Mouse (Mus musculus): ENCODE data around the gene Zdhhc18. TPM values are rescaled to one million over a fixed set of nuclear protein-coding genes. Genes with fewer than 3 reads are reported as not detected.

The Zdhhc18 gene
- polyA plus RNA-seq, 1 experiment from 2014 or later = 5.9 TPM

DNA sequence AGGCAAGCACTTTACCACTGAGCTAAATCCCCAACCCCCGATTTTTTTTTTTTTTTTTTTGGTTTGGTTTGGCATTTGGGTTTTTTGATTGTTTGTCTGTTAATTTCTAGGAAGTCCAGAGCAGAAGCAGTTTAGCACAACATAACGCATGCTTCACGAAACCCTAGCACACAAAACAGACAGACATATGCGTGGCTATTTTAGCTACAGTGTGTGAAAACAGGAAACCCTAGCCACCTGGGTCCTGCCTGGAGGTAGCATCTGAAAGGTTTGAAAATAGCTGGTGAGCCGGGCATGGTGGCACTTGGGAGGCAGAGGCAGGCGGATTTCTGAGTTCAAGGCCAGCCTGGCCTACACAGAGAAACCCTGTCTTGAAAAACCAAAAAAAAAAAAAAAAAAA is 53.9 kb downstream of the Zdhhc18 start:
- 82% methylated on average over 6 of the region's 6 CpGs for whole genome bisulfite sequencing
- no peak overlapping the region for H3K27ac ChIP-seq
- H3K36me3 ChIP-seq = peaks cover 19% of the 10 kb centered on the region
- no peak overlapping the region for H3K9ac ChIP-seq
- no peak overlapping the region for H3K4me2 ChIP-seq (replicated peaks)
- no peaks in the 10 kb centered on the region for H3K9me3 ChIP-seq
- no peak overlapping the region for H3K4me3 ChIP-seq
- peaks cover 13% of the 10 kb centered on the region for H3K4me1 ChIP-seq
- H3K27me3 ChIP-seq = peaks cover 31% of the 10 kb centered on the region
- ATAC-seq (ENCODE audit: low FRiP score, low read depth) = no peak

DNA sequence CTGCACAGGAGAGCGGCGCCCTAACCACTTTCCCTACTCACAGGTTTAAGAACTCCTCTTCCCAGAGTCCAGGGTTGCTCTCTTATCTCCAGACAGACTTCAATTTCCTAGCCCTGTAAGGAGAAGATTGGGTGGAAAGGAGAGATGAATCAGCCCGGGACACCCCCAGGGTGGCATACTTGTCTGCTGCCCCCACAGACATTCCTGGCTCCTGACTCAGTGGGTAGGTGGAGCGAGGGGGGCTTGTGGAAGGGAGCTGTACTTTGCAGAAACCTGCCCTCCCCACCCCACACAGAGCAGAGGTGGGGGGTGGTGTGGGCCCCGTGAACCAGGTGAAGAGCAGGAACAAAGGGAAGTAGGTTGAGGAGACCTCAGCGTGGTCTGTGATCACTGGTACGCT is 54.4 kb downstream of the Zdhhc18 start:
- H3K4me3 ChIP-seq = no peak overlapping the region

DNA sequence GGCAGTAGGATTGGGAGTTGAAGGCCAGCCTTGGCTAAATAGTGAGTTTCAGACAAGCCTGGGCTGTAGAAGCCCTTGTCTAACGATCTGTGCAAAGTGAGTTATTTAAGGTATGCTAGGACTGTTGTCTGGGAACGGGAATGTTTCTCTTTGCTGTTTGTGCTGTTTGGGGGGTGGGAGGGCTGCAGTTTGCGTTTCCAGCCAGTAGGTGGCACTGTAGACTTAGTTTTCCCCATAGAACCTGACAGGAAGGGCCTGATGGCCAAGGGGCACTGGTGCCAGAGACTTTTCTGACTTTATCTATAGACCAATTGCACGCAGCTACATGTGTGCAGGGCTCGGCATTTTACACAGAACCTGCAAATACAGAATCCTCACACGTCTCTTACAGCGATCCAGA is 57.4 kb downstream of the Zdhhc18 start:
- H3K4me1 ChIP-seq = 0 out of 2 replicates have a peak, but pooled peaks cover 2% of the 10 kb centered on the region
- H3K9ac ChIP-seq = no peak overlapping the region
- whole genome bisulfite sequencing = 31% methylated on average over 7 of the region's 7 CpGs
- no peaks in the 10 kb centered on the region for H3K9me3 ChIP-seq
- peak; percentile 66; the same call in 1 of the 2 replicates for ATAC-seq (ENCODE audit: low FRiP score, low read depth)
- H3K4me2 ChIP-seq (replicated peaks) = no peak overlapping the region
- H3K36me3 ChIP-seq = peaks cover 54% of the 10 kb centered on the region
- H3K27ac ChIP-seq = no peak overlapping the region
- no peak overlapping the region for H3K4me3 ChIP-seq
- no peaks in the 10 kb centered on the region for H3K27me3 ChIP-seq

More for the DNA sequence above, 54.4 kb downstream of the Zdhhc18 start:
- ATAC-seq (ENCODE audit: low FRiP score, low read depth) = no peak
- 67% methylated on average over 7 of the region's 7 CpGs for WGBS
- Histone ChIP-seq H3K4me2 (replicated peaks) (no peak overlapping the region), H3K36me3 (peaks cover 25% of the 10 kb centered on the region), H3K9me3 (no peaks in the 10 kb centered on the region), H3K27me3 (peaks cover 29% of the 10 kb centered on the region), H3K9ac (no peak overlapping the region), H3K4me1 (peaks cover 13% of the 10 kb centered on the region), H3K27ac (no peak overlapping the region)

DNA sequence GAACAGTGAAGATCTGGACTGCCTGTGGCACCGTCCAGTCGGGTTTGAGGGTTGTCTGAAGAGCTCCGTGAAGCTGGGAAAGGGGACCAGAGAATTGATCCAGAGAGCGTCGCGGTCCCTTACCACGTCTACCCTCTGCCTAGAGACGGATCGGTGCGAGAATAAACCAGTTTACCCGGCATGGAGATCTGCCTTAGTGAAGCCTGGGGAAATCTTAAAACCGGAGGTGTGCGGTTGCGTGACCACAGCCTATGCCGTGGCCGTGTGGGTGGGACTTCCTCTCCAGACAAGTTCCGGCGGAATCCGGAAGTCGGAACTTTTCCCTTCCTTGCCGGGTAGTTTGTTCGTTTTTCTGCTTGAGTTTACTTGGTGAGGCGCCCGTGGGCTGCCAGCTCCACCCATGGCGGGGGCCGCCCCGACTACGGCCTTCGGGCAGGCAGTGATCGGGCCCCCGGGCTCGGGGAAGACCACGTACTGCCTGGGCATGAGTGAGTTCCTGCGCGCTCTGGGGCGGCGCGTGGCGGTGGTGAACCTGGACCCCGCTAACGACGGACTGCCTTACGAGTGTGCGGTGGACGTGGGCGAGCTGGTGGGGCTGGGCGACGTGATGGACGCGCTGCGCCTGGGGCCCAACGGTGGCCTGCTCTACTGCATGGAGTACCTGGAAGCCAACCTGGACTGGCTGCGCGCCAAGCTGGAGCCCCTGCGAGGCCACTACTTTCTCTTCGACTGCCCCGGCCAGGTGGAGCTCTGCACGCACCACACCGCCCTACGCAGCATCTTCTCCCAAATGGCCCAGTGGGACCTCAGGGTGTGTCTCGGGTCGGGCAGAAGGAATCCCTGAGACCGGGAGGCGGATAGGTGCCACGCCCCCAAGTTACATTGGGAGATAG is 65.6 kb downstream of the Zdhhc18 start, which contains the start of gene Gpn2:
TSS of gene Gpn2 (plus strand) at position 304 of the 893 bp plus-strand sequence.
- H3K27me3 ChIP-seq = no peaks in the 10 kb centered on the region
- peak within 1 kb of the TSS; percentile 70; the same call in 1 of the 2 replicates for H3K27ac ChIP-seq
- peak within 1 kb of the TSS; percentile 100 for H3K4me2 ChIP-seq (replicated peaks)
- peak; percentile 89 for ATAC-seq (ENCODE audit: low FRiP score, low read depth)
- H3K36me3 ChIP-seq = peaks cover 67% of the 10 kb centered on the region
- H3K4me3 ChIP-seq = peak within 1 kb of the TSS; percentile 95
- H3K4me1 ChIP-seq = peaks cover 13% of the 10 kb centered on the region
- 2% methylated on average over 65 of the region's 65 CpGs for WGBS
- H3K9ac ChIP-seq = peak within 1 kb of the TSS; percentile 87
- H3K9me3 ChIP-seq = no peaks in the 10 kb centered on the region

DNA sequence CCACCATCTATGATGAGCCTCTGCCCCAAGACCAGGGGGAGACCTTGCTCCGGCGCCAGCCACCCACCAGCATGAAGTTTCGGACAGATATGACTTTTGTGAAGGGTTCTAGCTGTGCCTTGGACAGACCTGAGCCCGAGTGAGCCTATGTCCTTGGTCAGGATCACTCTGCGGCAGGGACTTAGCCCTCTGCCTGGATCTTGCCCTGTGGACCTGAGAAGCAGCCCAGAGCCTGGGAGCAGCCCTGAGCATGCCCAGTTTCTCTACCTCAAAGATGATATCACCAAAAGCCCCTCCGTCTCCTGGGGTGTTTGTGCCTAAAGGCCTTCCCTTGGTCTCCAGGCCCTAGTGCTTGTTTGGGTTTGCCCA is 66.3 kb downstream of the Zdhhc18 start:
- Histone ChIP-seq H3K4me1 (peaks cover 13% of the 10 kb centered on the region), H3K9ac (peak overlapping the region; percentile 87), H3K36me3 (peaks cover 67% of the 10 kb centered on the region), H3K27ac (peak overlapping the region; percentile 70; the same call in 1 of the 2 replicates), H3K27me3 (no peaks in the 10 kb centered on the region), H3K4me2 (replicated peaks) (peak overlapping the region; percentile 100), H3K4me3 (peak overlapping the region; percentile 95), H3K9me3 (no peaks in the 10 kb centered on the region)
- peak; percentile 9; the same call in 1 of the 2 replicates for ATAC-seq (ENCODE audit: low FRiP score, low read depth)
- WGBS = 64% methylated on average over 6 of the region's 6 CpGs

DNA sequence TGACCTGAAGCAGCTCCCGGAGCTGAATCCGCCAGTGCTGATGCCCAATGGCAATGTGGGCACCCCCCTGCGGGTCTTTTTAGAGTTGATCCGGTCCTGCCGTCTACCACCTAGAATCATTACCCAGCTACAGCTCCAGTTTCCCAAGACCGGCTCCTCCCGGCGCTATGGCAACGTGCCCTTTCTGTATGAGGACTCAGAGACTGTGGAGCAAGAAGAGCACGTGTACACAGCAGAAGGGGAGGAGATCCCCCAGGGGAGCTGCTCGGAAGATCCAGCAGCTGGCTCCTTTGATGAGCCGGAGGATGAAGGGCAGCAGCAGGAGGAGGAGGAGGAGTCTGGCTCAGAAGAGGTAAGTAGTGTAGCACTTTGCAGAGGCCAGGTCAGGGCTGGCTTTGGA is 72.0 kb downstream of the Zdhhc18 start:
- peaks cover 12% of the 10 kb centered on the region for H3K4me1 ChIP-seq
- H3K4me3 ChIP-seq = no peak overlapping the region
- H3K27ac ChIP-seq = no peak overlapping the region
- no peak overlapping the region for H3K4me2 ChIP-seq (replicated peaks)
- ATAC-seq (ENCODE audit: low FRiP score, low read depth) = no peak
- 76% methylated on average over 12 of the region's 12 CpGs for WGBS
- H3K9me3 ChIP-seq = no peaks in the 10 kb centered on the region
- H3K27me3 ChIP-seq = no peaks in the 10 kb centered on the region
- peaks cover 49% of the 10 kb centered on the region for H3K36me3 ChIP-seq
- 0 out of 2 replicates have a peak overlapping the region, but pooled peaks have one; percentile 35 for H3K9ac ChIP-seq

DNA sequence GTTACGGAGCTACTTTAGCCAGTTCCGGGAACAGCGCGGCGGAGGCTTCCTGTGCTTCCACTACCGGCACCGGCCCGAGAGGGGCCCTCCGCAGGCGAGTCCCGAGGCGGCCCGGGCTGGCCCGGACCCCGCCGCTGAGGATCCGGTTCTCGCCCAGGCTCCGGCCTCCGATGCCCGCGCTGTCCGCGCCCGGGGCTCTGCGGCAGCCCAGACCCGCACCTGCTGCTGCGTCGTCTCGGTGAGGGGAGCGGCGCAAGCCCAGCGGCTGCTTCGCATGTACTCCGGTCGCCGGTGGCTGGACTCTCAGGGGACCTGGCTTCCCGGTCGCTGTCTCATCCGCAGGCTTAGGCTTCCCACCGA is 75.1 kb downstream of the Zdhhc18 start:
- WGBS = under 1% methylated on average over 41 of the region's 41 CpGs
- Histone ChIP-seq H3K4me1 (peaks cover 12% of the 10 kb centered on the region), H3K27me3 (no peaks in the 10 kb centered on the region), H3K4me2 (replicated peaks) (peak overlapping the region; percentile 92), H3K4me3 (peak overlapping the region; percentile 97), H3K9me3 (no peaks in the 10 kb centered on the region), H3K9ac (peak overlapping the region; percentile 93), H3K27ac (peak overlapping the region; percentile 79), H3K36me3 (peaks cover 22% of the 10 kb centered on the region)
- ATAC-seq (ENCODE audit: low FRiP score, low read depth) = peak; percentile 52; the same call in 1 of the 2 replicates

DNA sequence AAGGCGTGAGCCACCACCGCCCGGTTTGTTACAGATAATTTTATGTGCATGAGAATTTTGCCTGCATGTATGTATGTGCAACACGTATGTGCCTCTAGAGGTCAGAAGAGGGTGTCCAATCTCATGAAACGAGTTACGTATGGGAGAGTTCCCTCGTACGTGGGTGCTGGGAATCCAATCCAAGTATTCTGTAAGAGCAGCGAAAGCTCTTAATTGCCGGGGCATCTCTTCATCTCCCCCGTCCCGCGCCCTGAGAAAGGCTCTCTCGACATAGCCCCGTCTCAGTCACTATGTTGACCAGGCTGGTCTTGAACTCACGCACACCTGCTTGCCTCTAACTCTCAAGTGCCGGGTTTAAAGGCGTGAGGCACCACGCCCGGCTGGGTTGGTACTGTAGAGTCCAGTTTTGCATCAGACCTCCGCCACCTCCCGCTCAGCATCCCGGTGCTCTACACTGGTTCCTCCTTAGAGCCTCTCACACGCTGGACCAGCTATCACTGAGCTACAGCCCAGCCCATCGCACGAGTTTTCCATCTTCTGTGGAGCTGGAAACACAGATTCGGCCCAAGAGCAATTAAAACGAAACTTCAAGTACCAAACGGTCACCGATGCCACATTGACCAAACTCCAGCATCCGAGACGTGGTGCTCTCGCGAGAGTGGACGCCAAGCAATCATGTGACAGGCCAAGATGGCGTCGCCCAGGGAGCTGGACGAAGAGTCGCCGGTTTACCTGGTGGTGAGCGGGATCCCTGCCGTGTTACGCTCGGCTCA is 75.7 kb downstream of the Zdhhc18 start, which contains the start of gene Gpatch3:
TSS of gene Gpatch3 (plus strand) at position 676 of the 773 bp plus-strand sequence.
- H3K27ac ChIP-seq = peak within 1 kb of the TSS; percentile 79
- H3K4me1 ChIP-seq = peaks cover 12% of the 10 kb centered on the region
- peak within 1 kb of the TSS; percentile 93 for H3K9ac ChIP-seq
- peak within 1 kb of the TSS; percentile 92 for H3K4me2 ChIP-seq (replicated peaks)
- ATAC-seq (ENCODE audit: low FRiP score, low read depth) = peak; percentile 95
- peaks cover 16% of the 10 kb centered on the region for H3K36me3 ChIP-seq
- 7% methylated on average over 44 of the region's 44 CpGs for WGBS
- H3K27me3 ChIP-seq = no peaks in the 10 kb centered on the region
- no peaks in the 10 kb centered on the region for H3K9me3 ChIP-seq
- peak within 1 kb of the TSS; percentile 97 for H3K4me3 ChIP-seq

DNA sequence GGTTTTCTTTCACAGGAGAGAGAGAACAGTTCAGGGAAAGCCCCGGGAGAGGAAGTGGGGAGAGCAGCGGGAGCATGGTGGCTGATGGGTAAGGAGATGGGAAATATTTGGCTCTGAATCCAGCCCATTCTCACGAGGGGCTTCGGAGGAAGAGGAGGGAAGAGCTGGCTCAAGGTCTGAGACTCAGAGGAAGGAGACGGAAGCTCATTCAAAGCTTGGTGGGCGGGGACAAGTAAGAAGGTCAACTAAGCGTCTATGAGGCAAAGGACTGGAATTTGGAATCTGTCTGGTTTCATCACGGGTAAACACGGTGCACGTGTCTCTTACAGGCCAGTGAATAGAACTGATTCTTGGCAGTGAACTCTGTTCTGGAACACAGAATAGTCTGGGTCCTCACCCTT is 79.9 kb downstream of the Zdhhc18 start:
- no peak overlapping the region for H3K4me3 ChIP-seq
- no peak overlapping the region for H3K4me2 ChIP-seq (replicated peaks)
- H3K36me3 ChIP-seq = no peaks in the 10 kb centered on the region
- H3K4me1 ChIP-seq = peaks cover 2% of the 10 kb centered on the region
- no peaks in the 10 kb centered on the region for H3K9me3 ChIP-seq
- H3K9ac ChIP-seq = no peak overlapping the region
- H3K27ac ChIP-seq = no peak overlapping the region
- H3K27me3 ChIP-seq = no peaks in the 10 kb centered on the region
- WGBS = 62% methylated on average over 10 of the region's 10 CpGs
- no peak for ATAC-seq (ENCODE audit: low FRiP score, low read depth)

DNA sequence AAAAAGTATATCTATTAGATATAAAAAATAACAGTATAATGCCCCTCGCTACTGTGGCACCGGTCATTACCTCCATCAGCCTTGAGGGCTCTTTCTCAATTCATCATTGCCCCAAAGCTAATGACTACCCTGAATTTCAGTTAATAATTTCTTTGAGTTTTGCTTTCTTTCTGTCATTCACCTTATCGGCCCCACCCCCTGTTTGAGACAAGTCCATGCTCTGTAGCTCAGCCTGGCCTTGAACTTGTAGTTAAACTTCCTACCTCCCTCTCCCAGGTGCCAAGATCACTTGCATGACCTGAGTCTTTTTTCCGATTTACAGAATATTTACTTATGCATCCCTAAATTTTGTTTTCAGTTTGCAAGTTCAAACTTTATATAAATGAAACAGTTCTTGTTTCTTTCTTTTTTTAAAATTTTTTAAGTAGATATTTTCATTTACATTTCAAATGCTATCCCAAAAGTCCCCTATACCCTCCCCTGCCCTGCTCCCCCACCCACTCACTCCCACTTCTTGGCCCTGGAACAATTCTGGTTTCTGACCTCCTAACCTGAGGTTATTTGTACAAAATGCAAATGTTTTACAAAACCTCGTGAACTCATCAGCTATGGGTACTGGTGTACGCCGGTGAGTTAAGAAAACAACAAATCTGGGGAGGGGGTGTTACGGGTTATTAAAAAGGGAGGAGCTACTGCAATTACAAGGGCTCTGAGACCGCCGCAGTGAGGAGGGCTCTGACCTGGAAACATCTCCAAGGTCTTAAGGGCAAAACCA is 80.5 kb downstream of the Zdhhc18 start:
- no peak overlapping the region for H3K4me2 ChIP-seq (replicated peaks)
- no peak overlapping the region for H3K9ac ChIP-seq
- no peak overlapping the region for H3K4me3 ChIP-seq
- H3K9me3 ChIP-seq = peaks cover 1% of the 10 kb centered on the region; the same call in 1 of the 2 replicates
- no peaks in the 10 kb centered on the region for H3K4me1 ChIP-seq
- H3K27me3 ChIP-seq = no peaks in the 10 kb centered on the region
- no peak for ATAC-seq (ENCODE audit: low FRiP score, low read depth)
- H3K27ac ChIP-seq = no peak overlapping the region
- WGBS = 84% methylated on average over 10 of the region's 10 CpGs
- H3K36me3 ChIP-seq = no peaks in the 10 kb centered on the region

DNA sequence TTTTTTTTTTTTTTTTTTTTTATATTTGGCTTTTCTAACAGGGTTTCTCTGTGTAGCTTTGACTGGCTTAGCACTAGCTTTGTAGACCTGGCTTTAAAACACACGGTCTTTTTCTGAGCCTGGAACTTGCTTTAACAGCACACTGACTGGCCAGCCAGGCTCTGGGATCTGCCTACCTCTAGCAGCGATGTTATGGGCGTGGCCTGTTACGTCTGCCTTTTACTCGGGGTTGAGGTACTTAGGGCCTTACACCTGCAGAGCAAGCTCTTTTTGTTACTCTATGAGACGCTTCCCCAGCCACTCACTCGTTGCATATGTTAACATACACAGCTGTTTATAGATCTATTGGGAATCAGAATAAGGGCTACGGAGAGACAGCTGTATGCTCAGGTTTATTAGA is 82.7 kb downstream of the Zdhhc18 start:
- Histone ChIP-seq H3K4me3 (no peak overlapping the region), H3K9me3 (peaks cover 3% of the 10 kb centered on the region; the same call in 1 of the 2 replicates), H3K4me2 (replicated peaks) (no peak overlapping the region), H3K27me3 (no peaks in the 10 kb centered on the region), H3K4me1 (no peaks in the 10 kb centered on the region), H3K27ac (no peak overlapping the region), H3K9ac (no peak overlapping the region), H3K36me3 (no peaks in the 10 kb centered on the region)
- ATAC-seq (ENCODE audit: low FRiP score, low read depth) = no peak
- WGBS = 15% methylated on average over 8 of the region's 8 CpGs
